In the genomic region with DNA sequence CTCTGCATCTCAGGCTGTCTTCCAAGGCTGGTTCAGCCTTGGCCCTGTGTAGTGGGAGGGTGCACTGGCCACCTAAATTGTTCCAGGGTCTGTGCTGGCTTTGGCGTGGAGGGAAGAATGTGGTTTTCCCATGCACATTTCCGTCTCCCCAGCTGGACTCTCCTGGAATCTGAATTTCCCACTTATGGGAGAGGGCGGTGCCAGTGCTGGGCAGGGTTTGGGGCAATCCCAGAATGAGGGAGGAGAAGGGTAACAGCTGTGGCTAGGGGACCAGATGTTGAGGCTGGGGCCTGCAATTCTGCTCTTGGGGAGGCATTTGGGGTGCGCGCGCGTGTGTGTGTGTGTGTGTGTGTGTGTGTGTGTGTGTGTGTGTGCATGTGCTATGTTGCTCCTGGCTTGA, we compare ENCODE assay signal across 8 mouse cellular contexts. TPM values are rescaled to one million over a fixed set of nuclear protein-coding genes. Genes with fewer than 3 reads are reported as not detected.
DNase-seq lines count a peak whose midpoint lies in the region; ATAC-seq lines count a peak whose summit lies in the region.

No protein-coding gene starts in this region.

- peak; percentile 61 for DNase-seq in 3134 (ENCODE audit: extremely low read depth, insufficient read length, low spot score)
- peak; percentile 15 for DNase-seq in ZHBTc4 (ENCODE audit: low read depth, low spot score)
- no peak for DNase-seq in hindbrain, embryonic 10.5 days (ENCODE audit: low spot score)
- no peak for DNase-seq in thymus, postnatal 0 days (ENCODE audit: low spot score)
- DNase-seq in right cerebral cortex, postnatal 14 days = no peak
- no peak for DNase-seq in layer of hippocampus, postnatal 14 days (ENCODE audit: low spot score in 2 of 2)
- no peak for DNase-seq in adrenal gland, postnatal 14 days

- peaks cover 97% of the 10 kb centered on the region for H3K4me1 ChIP-seq in hindbrain, embryonic 10.5 days (replicated peaks)
- H3K4me1 ChIP-seq in lung, embryonic 15.5 days = peaks cover 77% of the 10 kb centered on the region

- peak overlapping the region; percentile 90 for H3K4me3 ChIP-seq in hindbrain, embryonic 10.5 days
- peak overlapping the region; percentile 11; the same call in 1 of the 2 replicates for H3K4me3 ChIP-seq in lung, embryonic 15.5 days

- no peaks in the 10 kb centered on the region for H3K9me3 ChIP-seq in hindbrain, embryonic 10.5 days
- no peaks in the 10 kb centered on the region for H3K9me3 ChIP-seq in lung, embryonic 15.5 days

- peak overlapping the region; percentile 82 for H3K4me2 ChIP-seq in lung, embryonic 15.5 days

- peaks cover 2% of the 10 kb centered on the region; the same call in 1 of the 2 replicates for H3K36me3 ChIP-seq in hindbrain, embryonic 10.5 days
- H3K36me3 ChIP-seq in lung, embryonic 15.5 days = no peaks in the 10 kb centered on the region

- peak overlapping the region; percentile 99 for H3K27ac ChIP-seq in hindbrain, embryonic 10.5 days
- H3K27ac ChIP-seq in lung, embryonic 15.5 days = peak overlapping the region; percentile 54

- WGBS in hindbrain, embryonic 10.5 days = 60% methylated on average over 7 of the region's 7 CpGs
- WGBS in lung, embryonic 15.5 days = 42% methylated on average over 7 of the region's 7 CpGs

- no peak for ATAC-seq in lung, embryonic 15.5 days (ENCODE audit: borderline replicate concordance, extremely low read depth, low FRiP score, low TSS enrichment)

- H3K27me3 ChIP-seq in hindbrain, embryonic 10.5 days (ENCODE audit: insufficient read depth, poor library complexity, severe bottlenecking) = no peaks in the 10 kb centered on the region
- no peaks in the 10 kb centered on the region for H3K27me3 ChIP-seq in lung, embryonic 15.5 days

- no peak overlapping the region for H3K9ac ChIP-seq in lung, embryonic 15.5 days

RNA-seq across cellular contexts. Expression of a gene that starts 2.8 kb away (rescaled TPM):
- 27.3 and 27.9 TPM in 2 replicates for polyA plus RNA-seq in hindbrain, embryonic 10.5 days (2016; fragmentation: Nextera tagmentation; extraction: Ambion mirVana)
- polyA plus RNA-seq in lung, embryonic 15.5 days (2015; fragmentation: Nextera tagmentation; extraction: Ambion mirVana) = 18.5 and 24.0 TPM in 2 replicates
- 3.6 and 5.3 TPM in 2 replicates for polyA plus RNA-seq in thymus, postnatal 0 days (2015; fragmentation: Nextera tagmentation; extraction: Ambion mirVana)
- total RNA-seq in layer of hippocampus, postnatal 14 days (2021) = 10 to 100 TPM; 19.8 to 30.5 TPM
- total RNA-seq in adrenal gland, postnatal 14 days (2021) = 23.7 and 25.1 TPM in 2 replicates

RNA-seq across cellular contexts. Expression of a gene that starts 27.5 kb away (rescaled TPM):
- polyA plus RNA-seq in hindbrain, embryonic 10.5 days (2016; fragmentation: Nextera tagmentation; extraction: Ambion mirVana) = 88.0 and 131 TPM in 2 replicates
- polyA plus RNA-seq in lung, embryonic 15.5 days (2015; fragmentation: Nextera tagmentation; extraction: Ambion mirVana) = 93.8 and 94.6 TPM in 2 replicates
- polyA plus RNA-seq in thymus, postnatal 0 days (2015; fragmentation: Nextera tagmentation; extraction: Ambion mirVana) = 147 and 155 TPM in 2 replicates
- total RNA-seq in layer of hippocampus, postnatal 14 days (2021) = 10 to 100 TPM; 69.5 to 80.1 TPM
- total RNA-seq in adrenal gland, postnatal 14 days (2021) = 108 and 140 TPM in 2 replicates

RNA-seq across cellular contexts. Expression of a gene that starts 37.6 kb away (rescaled TPM):
- 21.3 and 27.5 TPM in 2 replicates for polyA plus RNA-seq in hindbrain, embryonic 10.5 days (2016; fragmentation: Nextera tagmentation; extraction: Ambion mirVana)
- 18.4 and 19.6 TPM in 2 replicates for polyA plus RNA-seq in lung, embryonic 15.5 days (2015; fragmentation: Nextera tagmentation; extraction: Ambion mirVana)
- 16.5 and 19.7 TPM in 2 replicates for polyA plus RNA-seq in thymus, postnatal 0 days (2015; fragmentation: Nextera tagmentation; extraction: Ambion mirVana)
- total RNA-seq in layer of hippocampus, postnatal 14 days (2021) = 1 to 10 TPM; 3.2 to 4.5 TPM
- total RNA-seq in adrenal gland, postnatal 14 days (2021) = 5.7 and 9.2 TPM in 2 replicates

RNA-seq across cellular contexts. Expression of a gene that starts 42.4 kb away (rescaled TPM):
- polyA plus RNA-seq in hindbrain, embryonic 10.5 days (2016; fragmentation: Nextera tagmentation; extraction: Ambion mirVana) = 10.3 and 12.6 TPM in 2 replicates
- polyA plus RNA-seq in lung, embryonic 15.5 days (2015; fragmentation: Nextera tagmentation; extraction: Ambion mirVana) = 25.1 and 25.9 TPM in 2 replicates
- 2.0 and 2.4 TPM in 2 replicates for polyA plus RNA-seq in thymus, postnatal 0 days (2015; fragmentation: Nextera tagmentation; extraction: Ambion mirVana)
- total RNA-seq in layer of hippocampus, postnatal 14 days (2021) = 1 to 10 TPM; 6.4 to 9.0 TPM
- total RNA-seq in adrenal gland, postnatal 14 days (2021) = 11.4 and 14.9 TPM in 2 replicates

RNA-seq across cellular contexts. Expression of a gene that starts 42.5 kb away (rescaled TPM):
- 60.7 and 62.7 TPM in 2 replicates for polyA plus RNA-seq in hindbrain, embryonic 10.5 days (2016; fragmentation: Nextera tagmentation; extraction: Ambion mirVana)
- polyA plus RNA-seq in lung, embryonic 15.5 days (2015; fragmentation: Nextera tagmentation; extraction: Ambion mirVana) = 66.0 and 66.5 TPM in 2 replicates
- polyA plus RNA-seq in thymus, postnatal 0 days (2015; fragmentation: Nextera tagmentation; extraction: Ambion mirVana) = 47.3 and 48.7 TPM in 2 replicates
- 10 to 100 TPM; 61.0 to 66.2 TPM for total RNA-seq in layer of hippocampus, postnatal 14 days (2021)
- total RNA-seq in adrenal gland, postnatal 14 days (2021) = 166 and 173 TPM in 2 replicates

Comparison
In these comparisons a context has a peak if more than half of its experiments do, and no peak if none do; other contexts are left out.
1. DNase-seq: peak in 3134 (single experiment) and ZHBTc4 (single experiment); none in hindbrain, embryonic 10.5 days (single experiment), thymus, postnatal 0 days (single experiment), right cerebral cortex, postnatal 14 days (single experiment), layer of hippocampus, postnatal 14 days (0 of 2) and adrenal gland, postnatal 14 days (single experiment).